Mouse (Mus musculus) heart, embryonic 13.5 days (tissue): Measurements from ENCODE around the gene Mta3. TPM values are rescaled to one million over a fixed set of nuclear protein-coding genes. Genes with fewer than 3 reads are reported as not detected.

Experiments
- ATAC-seq: fragments of 200-750 bp; cut with Nextera tagmentation; 2 replicates; pipeline ENCODE4 v1.8.0; 2017; ENCODE audit warnings: moderate TSS enrichment; ENCODE audit not compliant: insufficient number of reproducible peaks, low FRiP score, low TSS enrichment; ENCODE audit errors: extremely low read depth
- H3K27ac ChIP-seq: fragments of 300-500 bp; sonication (generic); replicated peaks from 2 replicates; pipeline ENCODE4 v1.5.1; 2015; ENCODE audit warnings: moderate library complexity, mild to moderate bottlenecking, inconsistent platforms
- H3K27me3 ChIP-seq: fragments of 300-500 bp; sonication (generic); replicated peaks from 2 replicates; pipeline ENCODE4 v1.6.1; 2015; ENCODE audit warnings: mild to moderate bottlenecking, inconsistent platforms
- H3K36me3 ChIP-seq: fragments of 300-500 bp; sonication (generic); 2 replicates; pipeline ENCODE4 v1.6.1; 2015; ENCODE audit warnings: mild to moderate bottlenecking, inconsistent platforms
- H3K4me1 ChIP-seq: fragments of 300-500 bp; sonication (generic); 2 replicates; pipeline ENCODE4 v1.6.1; 2015; ENCODE audit warnings: inconsistent platforms
- H3K4me2 ChIP-seq: fragments of 300-500 bp; sonication (generic); 2 replicates; pipeline ENCODE4 v1.6.1; 2015; ENCODE audit warnings: inconsistent platforms, mild to moderate bottlenecking, moderate library complexity
- H3K4me3 ChIP-seq: fragments of 300-500 bp; sonication (generic); 2 replicates; pipeline ENCODE4 v1.5.1; 2015; ENCODE audit warnings: moderate library complexity, mild to moderate bottlenecking, inconsistent platforms
- H3K9ac ChIP-seq: fragments of 300-500 bp; sonication (generic); 2 replicates; pipeline ENCODE4 v1.6.1; 2015; ENCODE audit warnings: inconsistent platforms, mild to moderate bottlenecking, moderate library complexity
- H3K9me3 ChIP-seq: fragments of 300-500 bp; sonication (generic); 2 replicates; pipeline ENCODE4 v1.6.1; 2016; ENCODE audit warnings: inconsistent platforms
- WGBS: fragments of 180-500 bp; shearing (Covaris S2); methylation state at CpG from one replicate; pipeline ENCODE4 v1.1.7; 2015; ENCODE audit warnings: mixed read lengths; 5-methylcytosine and 5-hydroxymethylcytosine counted together
- polyA plus RNA-seq: library from polyadenylated mRNA; unstranded; fragments of >200 nt; fragmentation: Nextera tagmentation; extraction: Ambion mirVana; gene quantifications from 2 replicates; pipeline ENCODE4 v1.2.1, GENCODE M21; 2015

Mta3 gene
- polyA plus RNA-seq = 34.9 and 37.4 TPM in 2 replicates

- Histone ChIP-seq H3K27me3 (no peaks in the 10 kb centered on the region), H3K36me3 (peaks cover 23% of the 10 kb centered on the region), H3K4me1 (peaks cover 22% of the 10 kb centered on the region), H3K9me3 (no peaks in the 10 kb centered on the region), H3K27ac (peak within 1 kb of the TSS; percentile 97), H3K9ac (peak within 1 kb of the TSS; percentile 98), H3K4me3 (peak within 1 kb of the TSS; percentile 96), H3K4me2 (peak within 1 kb of the TSS; percentile 92)
- ATAC-seq = peak; percentile 42
- WGBS = 0% methylated on average over 3 of the region's 56 CpGs
Measured at GRCm38 (mm10) chr17:83706116-83706593, at the start of gene Mta3. Mta3 (plus strand) TSS chr17:83706163.

DNA sequence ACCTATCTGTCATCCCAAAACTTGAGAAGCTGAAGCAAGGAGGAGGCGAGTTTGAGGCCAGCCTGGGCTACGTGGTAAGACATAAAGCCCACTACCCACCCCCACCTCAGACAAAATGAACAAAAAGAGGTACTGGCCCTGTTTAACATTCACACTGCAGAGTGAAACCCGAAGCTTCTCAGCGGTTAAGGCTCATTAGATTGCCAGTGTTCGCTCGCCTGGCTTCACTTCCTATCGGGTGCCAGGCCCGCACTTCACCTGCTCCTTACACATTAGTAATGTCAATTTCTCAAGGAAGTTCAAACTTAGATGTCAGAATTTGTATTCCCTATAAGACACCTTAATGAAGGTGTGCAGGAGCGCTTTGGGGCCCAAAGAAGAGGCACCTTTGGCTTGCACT, 48.6 kb upstream of the Mta3 start:
- Histone ChIP-seq H3K27me3 (no peaks in the 10 kb centered on the region), H3K4me1 (no peaks in the 10 kb centered on the region), H3K4me3 (no peak overlapping the region), H3K36me3 (no peaks in the 10 kb centered on the region), H3K9me3 (peaks cover 3% of the 10 kb centered on the region; the same call in 1 of the 2 replicates), H3K27ac (no peak overlapping the region), H3K4me2 (no peak overlapping the region), H3K9ac (no peak overlapping the region)
- 82% methylated on average over 9 of the region's 9 CpGs for WGBS
- ATAC-seq = no peak

GRCm38 (mm10) chr17:83658943-83659342, 47.0 kb upstream of the Mta3 start:
- Histone ChIP-seq H3K9ac (no peak overlapping the region), H3K4me1 (no peaks in the 10 kb centered on the region), H3K27ac (no peak overlapping the region), H3K9me3 (peaks cover 12% of the 10 kb centered on the region; the same call in 1 of the 2 replicates), H3K36me3 (no peaks in the 10 kb centered on the region), H3K27me3 (no peaks in the 10 kb centered on the region), H3K4me3 (no peak overlapping the region), H3K4me2 (no peak overlapping the region)
- 50% methylated on average over 1 of the region's 1 CpGs for WGBS
- ATAC-seq = no peak

DNA sequence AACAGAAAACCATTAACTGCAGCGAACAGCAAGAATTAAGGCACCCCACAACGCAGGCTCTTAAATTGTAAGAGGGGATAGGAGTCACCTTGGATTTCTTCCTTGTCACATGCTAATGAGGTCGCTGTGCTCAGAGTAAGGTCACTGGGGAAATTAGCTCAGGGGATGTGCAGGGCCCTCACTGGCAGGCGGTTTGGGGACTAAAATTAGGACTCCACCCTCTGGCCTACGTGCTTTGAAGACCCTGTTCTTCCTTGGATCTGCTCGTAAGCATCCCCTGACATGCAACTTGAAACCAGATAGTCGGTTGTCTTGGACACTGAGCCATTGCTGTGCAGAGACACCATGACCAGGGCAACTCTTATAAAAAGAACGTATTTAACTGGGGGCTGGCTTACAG, 41.2 kb upstream of the Mta3 start:
- H3K27me3 ChIP-seq = no peaks in the 10 kb centered on the region
- H3K4me2 ChIP-seq = no peak overlapping the region
- ATAC-seq = no peak
- no peak overlapping the region for H3K9ac ChIP-seq
- H3K9me3 ChIP-seq = peaks cover 14% of the 10 kb centered on the region; the same call in 1 of the 2 replicates
- no peaks in the 10 kb centered on the region for H3K36me3 ChIP-seq
- WGBS = 50% methylated on average over 8 of the region's 8 CpGs
- H3K4me1 ChIP-seq = no peaks in the 10 kb centered on the region
- H3K27ac ChIP-seq = no peak overlapping the region
- no peak overlapping the region for H3K4me3 ChIP-seq

- H3K36me3 ChIP-seq = no peaks in the 10 kb centered on the region
- H3K4me3 ChIP-seq = no peak overlapping the region
- H3K27me3 ChIP-seq = no peaks in the 10 kb centered on the region
- ATAC-seq = peak; percentile 51; the same call in 1 of the 2 replicates
- H3K4me1 ChIP-seq = no peaks in the 10 kb centered on the region
- H3K4me2 ChIP-seq = peak overlapping the region; percentile 33
- H3K9ac ChIP-seq = no peak overlapping the region
- H3K9me3 ChIP-seq = peaks cover 11% of the 10 kb centered on the region; the same call in 1 of the 2 replicates
- no peak overlapping the region for H3K27ac ChIP-seq
- 42% methylated on average over 13 of the region's 13 CpGs for WGBS
Measured at GRCm38 (mm10) chr17:83666597-83667287, 39.2 kb upstream of the Mta3 start.

DNA sequence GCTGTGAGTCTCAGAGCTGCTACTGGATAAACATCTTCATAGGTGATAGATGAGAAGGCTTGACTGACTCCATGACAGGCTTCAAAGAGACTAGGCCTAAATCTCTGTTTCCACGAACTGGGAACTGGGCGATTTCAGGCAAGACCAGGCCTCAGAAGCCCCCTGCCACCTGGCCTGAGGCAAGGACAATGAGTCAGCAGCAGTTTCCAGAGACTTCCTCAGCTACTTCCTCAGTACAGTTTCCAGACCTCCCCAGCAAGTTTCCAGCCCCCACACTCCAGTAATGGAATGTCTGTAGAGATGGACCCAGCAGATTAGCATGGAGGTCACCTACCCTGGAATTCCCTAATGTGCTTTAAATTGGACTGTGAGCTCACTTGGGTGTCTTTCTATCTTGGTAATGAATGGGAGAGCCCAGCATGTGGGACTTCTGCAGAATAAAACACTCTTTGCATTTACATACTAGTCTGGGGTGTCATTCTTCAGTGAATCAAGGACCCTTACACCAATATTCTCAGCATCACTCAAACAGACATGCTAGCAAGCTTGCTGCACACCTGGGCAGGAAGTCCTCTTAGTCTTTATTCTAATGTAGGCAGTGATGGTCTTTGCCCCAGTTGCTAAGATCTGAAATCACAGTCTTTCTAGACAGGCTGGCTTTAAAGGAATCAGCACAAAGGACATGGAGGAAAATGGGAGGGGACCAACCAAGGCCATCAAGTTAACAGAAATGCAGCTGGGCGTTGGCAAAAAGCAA, 37.9 kb upstream of the Mta3 start:
- Histone ChIP-seq H3K27me3 (no peaks in the 10 kb centered on the region), H3K4me2 (no peak overlapping the region), H3K27ac (no peak overlapping the region), H3K9ac (no peak overlapping the region), H3K4me3 (no peak overlapping the region), H3K36me3 (no peaks in the 10 kb centered on the region), H3K9me3 (peaks cover 7% of the 10 kb centered on the region; the same call in 1 of the 2 replicates), H3K4me1 (no peaks in the 10 kb centered on the region)
- no peak for ATAC-seq
- 74% methylated on average over 3 of the region's 3 CpGs for WGBS

DNA sequence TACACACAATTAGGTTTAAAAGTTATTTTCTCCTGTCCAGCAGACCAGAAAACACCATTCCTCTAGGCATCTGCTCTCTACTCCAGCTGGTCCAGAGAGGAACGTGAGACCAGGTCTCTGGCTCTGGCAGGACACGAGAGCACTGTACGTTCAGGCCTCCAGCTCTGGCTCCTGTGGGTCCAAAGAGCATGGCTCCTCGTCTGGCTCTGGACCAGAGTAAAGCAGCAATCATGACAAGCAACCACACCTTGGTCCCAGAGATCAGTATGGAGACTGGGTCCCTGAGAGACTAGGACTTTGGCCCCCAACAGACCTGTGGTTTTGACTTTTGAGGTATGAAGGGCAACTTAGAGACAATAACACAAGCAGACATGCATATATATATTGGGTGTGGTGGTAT, 33.3 kb upstream of the Mta3 start:
- Histone ChIP-seq H3K4me2 (no peak overlapping the region), H3K27me3 (no peaks in the 10 kb centered on the region), H3K9me3 (no peaks in the 10 kb centered on the region), H3K4me1 (no peaks in the 10 kb centered on the region), H3K9ac (no peak overlapping the region), H3K36me3 (no peaks in the 10 kb centered on the region), H3K4me3 (no peak overlapping the region), H3K27ac (no peak overlapping the region)
- no peak for ATAC-seq
- 78% methylated on average over 4 of the region's 4 CpGs for WGBS

DNA sequence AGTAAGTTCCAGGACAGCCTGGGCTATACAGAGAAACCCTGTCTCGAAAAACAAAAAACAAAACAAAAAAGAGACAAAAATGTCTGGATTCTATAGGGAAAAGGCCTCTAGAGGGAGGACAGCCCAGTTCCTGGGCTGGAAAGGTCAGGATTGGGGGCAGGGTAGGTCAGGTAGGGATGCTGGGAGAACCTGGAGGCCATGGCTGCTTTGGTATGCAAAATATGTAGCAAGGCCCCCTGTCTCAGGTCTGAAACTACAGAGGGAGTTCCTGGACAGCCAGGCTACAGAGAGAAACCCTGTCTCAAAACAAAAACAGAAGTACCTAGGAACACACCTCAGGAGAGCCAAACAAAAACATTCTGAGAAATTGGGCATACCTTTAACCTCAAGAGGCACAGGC, 28.6 kb upstream of the Mta3 start:
- H3K27me3 ChIP-seq = no peaks in the 10 kb centered on the region
- no peak for ATAC-seq
- no peaks in the 10 kb centered on the region for H3K4me1 ChIP-seq
- H3K36me3 ChIP-seq = no peaks in the 10 kb centered on the region
- H3K9me3 ChIP-seq = no peaks in the 10 kb centered on the region
- H3K4me3 ChIP-seq = no peak overlapping the region
- no peak overlapping the region for H3K4me2 ChIP-seq
- WGBS = 63% methylated on average over 1 of the region's 1 CpGs
- no peak overlapping the region for H3K9ac ChIP-seq
- no peak overlapping the region for H3K27ac ChIP-seq

GRCm38 (mm10) chr17:83681977-83682376, 24.0 kb upstream of the Mta3 start:
- Histone ChIP-seq H3K4me1 (no peaks in the 10 kb centered on the region), H3K36me3 (no peaks in the 10 kb centered on the region), H3K27me3 (no peaks in the 10 kb centered on the region), H3K4me2 (no peak overlapping the region), H3K27ac (no peak overlapping the region), H3K9me3 (peaks cover 2% of the 10 kb centered on the region), H3K4me3 (no peak overlapping the region), H3K9ac (no peak overlapping the region)
- 57% methylated on average over 7 of the region's 7 CpGs for WGBS
- no peak for ATAC-seq

DNA sequence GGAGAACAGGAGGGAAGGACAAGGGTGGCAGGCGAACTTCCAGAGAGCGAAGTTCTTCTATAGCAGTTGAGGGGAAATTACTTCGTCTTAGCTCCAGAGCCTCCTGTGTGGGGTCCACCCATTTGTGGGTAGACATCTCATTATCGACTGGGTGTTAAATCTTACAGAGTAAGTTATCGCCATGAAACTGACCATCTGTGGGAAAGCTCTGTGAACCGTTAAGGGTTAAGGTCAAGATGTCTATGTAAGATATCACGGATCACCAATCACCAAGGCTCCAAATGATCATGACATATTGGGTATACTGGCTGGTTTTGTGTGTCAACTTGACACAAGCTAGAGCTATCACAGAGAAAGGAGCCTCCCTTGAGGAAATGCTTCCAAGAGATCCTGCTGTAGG, 21.5 kb upstream of the Mta3 start:
- peaks cover 8% of the 10 kb centered on the region for H3K9me3 ChIP-seq
- ATAC-seq = no peak
- H3K27me3 ChIP-seq = no peaks in the 10 kb centered on the region
- H3K9ac ChIP-seq = no peak overlapping the region
- no peak overlapping the region for H3K4me2 ChIP-seq
- H3K36me3 ChIP-seq = no peaks in the 10 kb centered on the region
- H3K27ac ChIP-seq = no peak overlapping the region
- H3K4me3 ChIP-seq = no peak overlapping the region
- 80% methylated on average over 7 of the region's 7 CpGs for WGBS
- no peaks in the 10 kb centered on the region for H3K4me1 ChIP-seq

DNA sequence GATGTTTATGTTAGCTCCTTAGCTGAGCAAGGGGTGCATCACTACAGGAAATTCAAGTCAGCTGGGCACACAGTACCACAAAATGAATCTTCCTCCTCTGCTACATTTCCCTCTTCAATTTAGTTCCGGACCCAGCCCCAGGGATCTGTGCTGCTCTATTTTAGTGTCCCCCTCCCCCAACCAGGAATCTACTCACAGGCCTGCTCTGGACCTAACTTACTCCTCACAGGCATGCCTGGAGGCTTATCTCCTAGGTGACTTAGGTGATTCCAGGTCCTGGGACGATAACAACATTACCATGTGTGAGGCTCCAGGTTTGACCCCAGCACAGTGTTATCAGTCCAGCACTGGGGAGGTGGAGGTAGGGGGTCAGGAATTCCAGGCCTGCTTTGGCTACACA, 15.5 kb upstream of the Mta3 start:
- Histone ChIP-seq H3K9ac (no peak overlapping the region), H3K4me2 (no peak overlapping the region), H3K27ac (peak overlapping the region; percentile 16; the same call in 1 of the 2 replicates), H3K9me3 (peaks cover 11% of the 10 kb centered on the region), H3K4me1 (peaks cover 16% of the 10 kb centered on the region), H3K4me3 (no peak overlapping the region), H3K36me3 (no peaks in the 10 kb centered on the region), H3K27me3 (no peaks in the 10 kb centered on the region)
- ATAC-seq = no peak
- WGBS = 12% methylated on average over 2 of the region's 2 CpGs
